Mouse (Mus musculus) lung, embryonic 14.5 days (tissue): Measurements from ENCODE around the gene Crebrf. TPM values are rescaled to one million over a fixed set of nuclear protein-coding genes. Genes with fewer than 3 reads are reported as not detected.

Experiments used
- ATAC-seq: fragments of 200-750 bp; cut with Nextera tagmentation; 2 replicates; pipeline ENCODE4 v1.8.0; 2017; ENCODE audit warnings: mild to moderate bottlenecking, moderate TSS enrichment, moderate library complexity; ENCODE audit not compliant: insufficient read depth
- DNase-seq: peaks from one replicate; pipeline ENCODE4 v3.0.0-alpha.2; 2015
- H3K27ac ChIP-seq: fragments of 300-500 bp; sonication (generic); 2 replicates; pipeline ENCODE4 v1.5.1; 2014; ENCODE audit warnings: low read depth, mild to moderate bottlenecking, moderate library complexity
- H3K27me3 ChIP-seq: fragments of 300-500 bp; sonication (generic); 2 replicates; pipeline ENCODE4 v1.6.1; 2014; ENCODE audit warnings: low read length, control low read depth; ENCODE audit not compliant: insufficient read depth
- H3K36me3 ChIP-seq: fragments of 300-500 bp; sonication (generic); 2 replicates; pipeline ENCODE4 v1.6.1; 2014; ENCODE audit warnings: control low read depth; ENCODE audit not compliant: insufficient read depth
- H3K4me1 ChIP-seq: fragments of 300-500 bp; sonication (generic); 2 replicates; pipeline ENCODE4 v1.6.1; 2014; ENCODE audit warnings: antibody characterized with exemption, control low read depth; ENCODE audit not compliant: insufficient read depth
- H3K4me2 ChIP-seq: fragments of 300-500 bp; sonication (generic); 2 replicates; pipeline ENCODE4 v1.6.1; 2014; ENCODE audit warnings: mild to moderate bottlenecking
- H3K4me3 ChIP-seq: fragments of 300-500 bp; sonication (generic); 2 replicates; pipeline ENCODE4 v1.5.1; 2014; ENCODE audit warnings: low read depth, low read length
- H3K9ac ChIP-seq: fragments of 300-500 bp; sonication (generic); 2 replicates; pipeline ENCODE4 v1.6.1; 2014
- H3K9me3 ChIP-seq: fragments of 300-500 bp; sonication (generic); 2 replicates; pipeline ENCODE4 v1.6.1; 2016; ENCODE audit warnings: low read depth, low read length, control low read depth
- CTCF ChIP-seq: IDR thresholded peaks from 2 replicates; pipeline ENCODE4 v1.5.1; 2016; ENCODE audit warnings: antibody characterized with exemption, low read depth
- WGBS: fragments of 180-500 bp; shearing (Covaris S2); extraction: QIAGEN DNeasy Blood & Tissue Kit; methylation state at CpG from one replicate; pipeline ENCODE4 v1.1.7; 2014; 5-methylcytosine and 5-hydroxymethylcytosine counted together
- polyA plus RNA-seq: library from polyadenylated mRNA; unstranded; fragments of >200 nt; fragmentation: Nextera tagmentation; extraction: Ambion mirVana; gene quantifications from 2 replicates; pipeline ENCODE4 v1.2.1, GENCODE M21; 2014

The Crebrf gene
- polyA plus RNA-seq, 1 experiment from 2014 or later = 5.6 TPM

DNA sequence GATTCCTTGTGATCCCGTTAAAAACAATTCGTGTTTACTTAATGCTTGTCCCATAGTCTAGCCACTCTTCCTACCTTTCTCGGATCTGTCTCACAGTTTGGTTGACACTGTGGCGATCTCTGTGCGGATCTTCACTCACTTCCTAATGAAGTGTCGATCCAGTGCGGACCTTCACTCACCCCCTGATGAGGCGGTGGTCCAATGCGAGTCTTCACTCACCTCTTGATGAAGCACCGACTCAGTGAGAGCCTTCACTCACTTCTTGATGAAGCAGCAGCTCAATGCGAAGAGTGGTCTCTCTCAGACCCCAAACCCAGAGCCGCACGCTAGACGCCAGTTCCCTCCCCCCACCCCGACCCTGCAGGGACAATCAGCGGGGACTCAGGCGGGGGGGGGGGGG is 110.7 kb downstream of the Crebrf start:
- no peaks in the 10 kb centered on the region for H3K36me3 ChIP-seq
- TF ChIP-seq CTCF = no peak
- no peaks in the 10 kb centered on the region for H3K4me1 ChIP-seq
- H3K4me2 ChIP-seq = no peak overlapping the region
- no peak for ATAC-seq
- H3K9me3 ChIP-seq = 0 out of 2 replicates have a peak, but pooled peaks cover 4% of the 10 kb centered on the region
- 53% methylated on average over 16 of the region's 17 CpGs for WGBS
- H3K27me3 ChIP-seq = 0 out of 2 replicates have a peak, but pooled peaks cover 7% of the 10 kb centered on the region
- H3K4me3 ChIP-seq = no peak overlapping the region
- H3K27ac ChIP-seq = no peak overlapping the region
- DNase-seq = no peak
- no peak overlapping the region for H3K9ac ChIP-seq

Other genes with a start within 250 kb of the Crebrf start
- 125 and 127 TPM in 2 replicates for gene Ergic1, start 154.2 kb upstream of the Crebrf start, polyA plus RNA-seq
- gene Dusp1, start 153.5 kb upstream of the Crebrf start, polyA plus RNA-seq = 19.7 and 24.5 TPM in 2 replicates
- gene Atp6v0e, start 52.4 kb upstream of the Crebrf start, polyA plus RNA-seq = 143 and 152 TPM in 2 replicates
- gene Bnip1, start 65.4 kb downstream of the Crebrf start, polyA plus RNA-seq = 49.7 and 51.3 TPM in 2 replicates
- gene Nkx2-5, start 129.4 kb downstream of the Crebrf start, polyA plus RNA-seq = 0.24 and 1.6 TPM in 2 replicates
- gene Kifc5b, start 201.4 kb downstream of the Crebrf start, polyA plus RNA-seq = 6.3 and 9.6 TPM in 2 replicates
- gene Phf1, start 217.4 kb downstream of the Crebrf start, polyA plus RNA-seq = 5.1 and 7.5 TPM in 2 replicates
- gene Cuta, start 223.9 kb downstream of the Crebrf start, polyA plus RNA-seq = 163 TPM in 2 replicates
- gene Syngap1, start 225.6 kb downstream of the Crebrf start, polyA plus RNA-seq = 1.8 and 2.0 TPM in 2 replicates